11 mouse cellular contexts compared by ENCODE assay signal in the genomic region with DNA sequence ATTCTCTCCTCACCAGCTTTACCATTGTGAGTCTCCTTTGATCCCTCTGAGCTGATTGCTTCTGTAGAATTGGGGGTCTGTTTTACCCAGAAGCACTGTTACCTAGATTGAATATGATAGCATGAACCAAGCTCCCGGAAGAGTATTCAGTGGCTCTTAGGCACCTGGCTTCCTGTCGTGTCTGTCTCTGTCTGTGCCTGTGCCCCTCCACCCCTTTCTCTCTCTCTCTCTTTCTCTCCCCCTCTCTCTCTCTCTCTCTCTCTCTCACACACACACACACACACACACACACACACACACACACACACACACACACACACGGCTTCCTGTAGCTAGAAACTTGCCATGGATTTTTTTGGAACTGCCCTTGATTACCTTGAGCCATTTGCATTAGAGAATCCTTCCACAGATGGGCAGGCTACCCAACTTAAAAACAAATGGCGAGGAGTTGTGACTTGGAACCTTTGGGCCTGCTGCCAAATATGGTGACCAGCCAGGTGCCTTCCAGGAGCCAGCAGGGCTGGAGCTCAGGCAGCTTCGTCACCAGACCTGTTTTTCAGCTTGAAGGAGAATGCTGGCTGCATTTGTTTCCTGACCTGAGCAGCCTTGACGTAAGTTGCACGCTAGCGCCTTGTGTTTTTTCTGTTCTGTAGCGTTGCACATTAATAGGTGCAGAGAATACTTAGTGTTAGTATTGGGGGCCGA. TPM values are rescaled to one million over a fixed set of nuclear protein-coding genes. Genes with fewer than 3 reads are reported as not detected.
DNase-seq lines count a peak whose midpoint lies in the region; ATAC-seq lines count a peak whose summit lies in the region.
"Had no signal": no experiment of that assay in that cellular context is flagged by ENCODE, and none has a peak within 500 bp of the region (broad histone marks: within the 10 kb centered on the region; RNA-seq: fewer than 3 reads in every experiment).

No protein-coding gene starts in this region.

- H3K4me2 ChIP-seq in forebrain, embryonic 12.5 days = no peak overlapping the region
- no peak overlapping the region for H3K4me2 ChIP-seq in forebrain, embryonic 11.5 days (ENCODE audit: low read depth, low read length, severe bottlenecking)

- intact Hi-C loops in heart, postnatal 36 days (cut with DNase I) = no loop called here

- H3K9me3 ChIP-seq in forebrain, embryonic 12.5 days = no peaks in the 10 kb centered on the region
- no peaks in the 10 kb centered on the region for H3K9me3 ChIP-seq in forebrain, embryonic 11.5 days (ENCODE audit: control insufficient read depth, low read length)
- no peaks in the 10 kb centered on the region for H3K9me3 ChIP-seq in hindbrain, embryonic 10.5 days

- no peak overlapping the region for H3K9ac ChIP-seq in forebrain, embryonic 12.5 days
- H3K9ac ChIP-seq in forebrain, embryonic 11.5 days (ENCODE audit: low read length) = no peak overlapping the region
- H3K9ac ChIP-seq: liver, embryonic 14.5 days had no signal

- DNase-seq in forebrain, embryonic 11.5 days (ENCODE audit: low spot score) = no peak
- DNase-seq in kidney, adult 11 months = peak; percentile 88
- DNase-seq in lung, postnatal 14 days = peak; percentile 55
- DNase-seq in hindbrain, embryonic 10.5 days (ENCODE audit: low spot score) = no peak
- no peak for DNase-seq in heart, postnatal 36 days
- no peak for DNase-seq in embryo, embryonic 9.5 days (ENCODE audit: extremely low spot score)
- DNase-seq: adrenal gland, postnatal 10 days had no signal

- 84% methylated on average over 10 of the region's 10 CpGs for WGBS in forebrain, embryonic 12.5 days
- 82% methylated on average over 10 of the region's 10 CpGs for WGBS in forebrain, embryonic 11.5 days
- 88% methylated on average over 10 of the region's 10 CpGs for WGBS in hindbrain, embryonic 10.5 days

- H3K27ac ChIP-seq in forebrain, embryonic 12.5 days = peak overlapping the region; percentile 36; the same call in 1 of the 2 replicates
- no peak overlapping the region for H3K27ac ChIP-seq in forebrain, embryonic 11.5 days (ENCODE audit: low read depth, low read length)
- H3K27ac ChIP-seq in hindbrain, embryonic 10.5 days = no peak overlapping the region
- H3K27ac ChIP-seq: liver, embryonic 14.5 days had no signal

- peaks cover 56% of the 10 kb centered on the region for H3K36me3 ChIP-seq in forebrain, embryonic 12.5 days (replicated peaks)
- H3K36me3 ChIP-seq in forebrain, embryonic 11.5 days (ENCODE audit: control insufficient read depth, insufficient read depth, low read length) = no peaks in the 10 kb centered on the region; the same call in 1 of the 2 replicates
- H3K36me3 ChIP-seq in hindbrain, embryonic 10.5 days = peaks cover 90% of the 10 kb centered on the region

- H3K27me3 ChIP-seq in forebrain, embryonic 12.5 days = no peaks in the 10 kb centered on the region
- H3K27me3 ChIP-seq in forebrain, embryonic 11.5 days (ENCODE audit: control insufficient read depth, insufficient read depth, low read length) = no peaks in the 10 kb centered on the region
- no peaks in the 10 kb centered on the region for H3K27me3 ChIP-seq in hindbrain, embryonic 10.5 days (ENCODE audit: insufficient read depth, poor library complexity, severe bottlenecking)

- H3K4me3 ChIP-seq in forebrain, embryonic 12.5 days (replicated peaks) = no peak overlapping the region
- no peak overlapping the region for H3K4me3 ChIP-seq in forebrain, embryonic 11.5 days (ENCODE audit: low read depth, low read length)
- H3K4me3 ChIP-seq in hindbrain, embryonic 10.5 days = no peak overlapping the region

- no peak for ATAC-seq in forebrain, embryonic 12.5 days (ENCODE audit: low FRiP score)
- no peak for ATAC-seq in forebrain, embryonic 11.5 days (replicated peaks; ENCODE audit: low FRiP score)
- ATAC-seq in activated CD4-positive, CD25-positive, alpha-beta regulatory T cell, adult 4 months = peak; percentile 49

- no peaks in the 10 kb centered on the region; the same call in 1 of the 2 replicates for H3K4me1 ChIP-seq in forebrain, embryonic 12.5 days
- no peaks in the 10 kb centered on the region for H3K4me1 ChIP-seq in forebrain, embryonic 11.5 days (replicated peaks; ENCODE audit: control insufficient read depth, insufficient read depth, low read length)
- 0 out of 2 replicates have a peak, but pooled peaks cover 2% of the 10 kb centered on the region for H3K4me1 ChIP-seq in hindbrain, embryonic 10.5 days (replicated peaks)

RNA-seq across cellular contexts. Expression of gene Bhlha15, which starts 27.1 kb away (rescaled TPM):
- polyA plus RNA-seq in forebrain, embryonic 12.5 days (2016; fragmentation: Nextera tagmentation; extraction: Ambion mirVana) = 0.09 and 0.13 TPM in 2 replicates
- polyA plus RNA-seq in forebrain, embryonic 11.5 days (2014; fragmentation: Nextera tagmentation; extraction: Ambion mirVana) = 0.12 TPM in 1 of 2 replicates, not detected in the other
- under 1 TPM in 1 of 2 experiments, not detected in 1; 0.09 TPM for polyA plus RNA-seq in activated CD4-positive, CD25-positive, alpha-beta regulatory T cell, adult 4 months (2017; shearing (Covaris generic))
- 0.09 and 0.45 TPM in 2 replicates for polyA plus RNA-seq in hindbrain, embryonic 10.5 days (2016; fragmentation: Nextera tagmentation; extraction: Ambion mirVana)
- total RNA-seq in heart, postnatal 36 days (2021) = not detected
- total RNA-seq: gastrocnemius, adult 18-20 months had no signal

Comparison
In these comparisons a context has a peak if more than half of its experiments do, and no peak if none do; other contexts are left out.
1. DNase-seq: peak in kidney, adult 11 months (single experiment) and lung, postnatal 14 days (single experiment); none in forebrain, embryonic 11.5 days (single experiment), hindbrain, embryonic 10.5 days (single experiment), heart, postnatal 36 days (0 of 2) and embryo, embryonic 9.5 days (single experiment).